Mouse (Mus musculus) lung, adult 18-20 months (tissue): ENCODE measurements around the gene Hsd17b2.
"Not testable (repeated sequence)": the region's sequence is repeated elsewhere in the genome, so short reads cannot be mapped to it uniquely, and the experiment has no call there.

Experiments
- DNase-seq, 2 experiments: peaks; one replicate each; pipeline ENCODE4 v3.0.0; 2022; ENCODE audit warnings: mixed read lengths in 2 of 2

Gene Hsd17b2

DNA sequence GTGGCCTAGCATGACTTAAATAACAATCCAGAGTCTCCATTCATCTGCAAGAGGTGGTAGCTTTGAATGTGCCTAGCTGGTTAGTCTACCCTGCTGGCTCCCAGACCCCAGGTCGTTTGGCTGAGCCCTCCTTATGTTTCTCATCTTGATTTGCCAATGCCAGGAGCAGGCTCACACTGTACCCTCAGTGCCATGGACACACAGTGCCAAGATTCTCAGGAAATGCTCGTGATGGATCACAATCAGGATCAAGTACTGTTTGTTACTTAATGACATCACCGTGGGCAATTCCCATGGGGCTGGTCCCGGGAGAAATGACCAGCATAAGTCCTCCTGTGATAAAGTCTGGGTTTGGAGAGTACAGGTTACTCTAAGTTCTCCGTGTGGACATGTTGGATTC, 14.2 kb downstream of the Hsd17b2 start:
- no peak for DNase-seq

DNA sequence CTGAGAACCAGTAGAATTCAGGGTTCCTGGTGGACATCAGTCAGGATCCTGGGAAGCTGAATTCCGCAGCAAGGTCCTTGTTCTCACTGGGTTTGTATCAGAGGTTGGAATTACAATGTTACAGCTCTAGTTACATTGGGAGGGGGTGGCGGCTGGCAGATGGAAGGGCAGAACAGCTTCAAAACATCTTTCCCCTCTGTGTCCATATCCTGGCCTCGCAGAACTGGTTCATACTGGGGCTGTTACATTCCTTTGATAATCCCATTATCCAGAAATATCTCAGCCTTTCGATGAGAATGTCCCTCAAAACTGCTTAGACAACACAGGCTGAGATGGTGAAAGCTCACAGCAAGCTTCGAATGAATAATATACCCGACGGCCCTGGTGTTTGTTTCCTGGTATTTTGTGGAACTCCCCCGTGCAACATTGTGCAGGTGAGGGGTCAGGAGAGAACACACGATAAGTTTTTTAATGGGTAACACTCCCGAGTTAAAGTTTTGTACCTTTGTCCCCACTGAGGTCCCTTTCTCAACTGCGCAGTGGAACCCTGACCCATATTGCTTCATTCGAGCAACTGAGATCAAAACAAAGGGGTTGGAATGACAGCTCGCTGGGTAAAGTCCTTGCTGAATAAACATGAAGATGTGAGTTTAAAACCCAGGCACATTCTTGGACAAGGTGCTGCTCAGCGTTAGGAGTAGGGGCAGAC, 16.6 kb downstream of the Hsd17b2 start:
- no peak for DNase-seq

DNA sequence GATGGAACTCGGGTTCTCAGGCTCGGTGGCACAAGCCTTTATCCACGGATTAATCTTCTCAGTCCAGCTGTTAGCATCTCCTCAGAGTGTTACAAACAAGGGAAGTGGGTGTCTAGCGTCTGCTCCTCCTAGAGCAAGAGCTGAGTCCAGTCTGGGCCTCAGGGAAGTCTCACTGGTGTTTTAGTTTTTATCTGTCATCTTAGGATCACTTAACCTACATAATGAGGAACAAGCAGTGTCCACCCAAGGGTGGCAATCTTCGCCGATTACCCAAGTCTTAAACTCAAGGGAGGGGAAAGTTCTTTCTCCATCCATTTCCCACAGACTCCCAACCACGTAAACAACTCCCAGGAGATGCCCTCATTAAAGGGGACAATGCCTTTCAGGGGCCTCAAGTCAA, 24.8 kb downstream of the Hsd17b2 start:
- no peak for DNase-seq

DNA sequence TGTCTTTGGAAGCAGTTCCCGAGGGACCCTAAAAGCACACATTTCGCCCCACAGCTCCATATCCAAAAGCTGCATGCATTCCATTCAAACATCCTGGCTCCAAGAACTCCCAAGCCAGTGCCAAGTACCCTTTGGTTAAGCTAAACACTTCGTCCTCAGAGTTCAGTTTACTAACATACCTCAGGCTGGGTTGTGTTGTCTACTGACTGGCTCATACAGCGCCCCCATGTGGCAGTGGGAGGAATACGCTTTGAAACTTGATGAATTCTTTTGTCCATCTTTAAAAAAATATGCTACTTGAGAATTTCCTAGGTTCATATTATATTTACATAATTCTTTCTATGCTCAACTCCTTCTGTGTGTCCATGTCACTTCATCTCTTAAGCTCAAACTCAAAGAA, 25.9 kb downstream of the Hsd17b2 start:
- no peak for DNase-seq

DNA sequence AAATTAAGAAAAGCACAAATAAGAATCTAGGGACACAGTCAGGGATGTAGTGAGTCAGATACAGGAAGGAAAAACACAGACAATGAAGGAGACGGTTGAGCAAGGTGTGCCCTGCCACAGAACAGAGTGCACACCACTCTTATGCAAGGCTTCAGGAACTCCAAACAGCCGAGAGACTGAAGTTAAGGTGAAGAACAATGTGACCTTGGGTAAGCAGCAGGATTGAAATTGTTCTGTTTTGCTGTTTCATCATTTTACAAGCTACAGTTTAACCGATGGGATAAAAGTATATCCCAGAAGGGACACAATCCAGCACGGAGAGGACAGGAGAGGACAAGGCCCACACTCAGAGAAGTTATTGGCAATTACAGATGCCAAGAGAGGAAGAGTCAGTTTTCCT, 26.5 kb downstream of the Hsd17b2 start:
- no peak for DNase-seq

DNA sequence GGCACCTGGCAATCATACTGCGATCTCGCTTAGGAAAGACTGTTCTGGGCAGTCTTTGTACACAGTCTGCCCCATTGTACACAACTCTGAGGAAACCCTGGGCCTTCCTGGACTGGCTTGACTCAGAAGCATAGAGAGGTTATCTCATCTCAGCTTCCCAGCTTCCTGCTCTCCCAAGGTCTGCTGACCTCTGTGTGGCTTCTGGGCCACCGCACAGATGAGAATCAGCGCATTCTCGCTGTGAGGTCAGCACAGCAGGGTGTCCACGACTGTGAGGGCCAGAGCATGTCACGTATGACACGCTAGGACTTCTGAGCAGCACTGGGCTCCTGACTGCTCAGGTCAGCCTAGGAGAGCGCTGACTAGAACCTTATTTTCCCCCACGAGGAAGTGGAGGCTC, 29.3 kb downstream of the Hsd17b2 start:
- DNase-seq = no peak

DNA sequence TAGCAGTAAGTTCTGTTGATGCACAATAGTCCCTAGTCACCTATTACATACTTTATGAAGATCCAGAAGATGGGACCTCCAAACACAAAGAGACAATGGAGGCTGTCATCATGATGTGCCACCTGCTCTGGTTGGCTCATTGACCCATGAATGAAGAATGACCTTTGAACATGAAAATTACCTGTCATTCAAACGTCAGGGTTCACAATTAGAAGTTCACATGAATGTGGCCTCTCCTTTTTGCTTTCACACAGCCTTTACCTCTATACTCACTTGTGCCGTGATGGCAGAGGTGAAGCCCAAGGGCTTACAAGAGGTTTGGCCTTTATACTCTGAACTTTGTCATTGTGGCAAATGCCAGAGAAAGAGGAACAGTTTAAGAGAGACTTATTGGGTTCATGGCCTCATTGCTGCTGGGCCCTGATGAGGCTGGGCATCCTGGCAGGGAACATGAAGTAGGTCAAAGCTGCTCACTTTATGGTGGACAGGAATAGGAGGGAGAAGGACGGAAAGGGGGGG, 35.0 kb downstream of the Hsd17b2 start:
- no peak for DNase-seq

DNA sequence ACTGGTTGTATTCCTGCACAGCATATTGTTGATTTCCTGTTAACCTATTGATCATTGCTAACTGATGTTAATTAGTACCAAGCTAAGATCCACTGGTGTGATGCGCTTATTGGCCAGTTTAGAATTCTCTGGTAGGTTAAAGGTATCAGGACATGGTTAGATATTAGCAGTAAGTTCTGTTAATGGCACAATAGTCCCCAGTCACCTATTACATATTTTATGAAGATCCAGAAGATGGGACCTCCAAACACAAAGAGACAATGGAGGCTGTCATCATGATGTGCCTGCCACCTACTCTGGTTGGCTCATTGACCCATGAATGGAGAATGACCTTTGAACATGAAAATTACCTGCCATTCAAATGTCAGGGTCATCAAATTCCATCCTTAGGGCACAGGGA, 36.5 kb downstream of the Hsd17b2 start:
- not testable (repeated sequence) for DNase-seq

DNA sequence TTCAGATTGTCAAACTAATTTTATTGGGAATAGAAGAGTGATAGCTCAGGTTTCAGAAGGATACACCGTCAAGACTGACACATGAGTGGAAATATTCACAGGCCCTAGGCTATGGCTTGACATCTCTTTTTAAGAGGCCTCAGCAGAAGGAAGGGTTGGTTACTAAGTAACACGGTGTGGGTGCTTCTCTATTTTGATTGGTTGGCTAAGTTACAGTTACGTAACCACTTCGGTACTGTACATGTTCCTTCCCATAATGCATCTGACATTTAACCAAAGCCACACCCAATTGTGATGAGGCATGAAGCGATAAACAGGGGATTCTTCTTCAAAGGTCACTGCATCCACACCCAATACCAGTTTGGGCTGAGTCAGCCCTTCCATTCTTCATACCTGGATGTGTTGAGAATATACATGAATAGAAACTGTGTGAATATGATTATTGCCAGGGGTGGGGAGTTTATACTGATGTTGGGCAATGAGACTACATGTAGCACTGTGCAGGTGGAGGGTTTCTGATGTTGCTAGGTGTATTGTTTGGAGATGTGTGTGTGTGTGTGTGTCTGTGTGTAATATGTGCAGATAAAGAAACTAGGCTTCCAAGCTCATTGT, 38.8 kb downstream of the Hsd17b2 start:
- DNase-seq = no peak

DNA sequence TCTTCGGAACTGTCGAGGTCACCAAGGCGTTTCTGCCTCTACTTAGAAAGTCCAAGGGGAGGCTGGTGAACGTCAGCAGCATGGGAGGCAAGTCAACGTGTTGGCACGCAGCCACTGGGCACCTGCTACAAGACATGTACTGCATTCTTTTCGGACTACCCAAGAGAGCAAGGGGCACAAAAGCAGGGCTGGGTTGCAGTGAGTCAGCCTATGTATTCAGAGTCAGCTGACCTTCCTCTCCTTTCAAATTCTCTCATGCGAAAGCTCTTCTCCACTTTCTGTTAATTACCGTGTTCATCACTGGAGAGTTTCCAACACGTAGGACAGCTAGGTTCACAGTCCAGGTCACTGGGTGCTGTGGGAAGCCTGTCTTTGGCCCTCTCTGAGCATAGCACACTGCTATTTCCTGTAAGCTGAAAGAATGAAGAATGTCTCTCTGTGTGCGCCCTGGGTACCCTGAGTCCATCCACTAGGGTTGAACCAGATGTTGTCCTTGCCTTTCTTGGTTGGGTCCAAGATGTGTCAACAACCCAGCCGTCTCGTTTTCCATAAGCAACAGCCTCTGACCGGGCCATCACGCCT, 40.8 kb downstream of the Hsd17b2 start:
- DNase-seq = no peak

DNA sequence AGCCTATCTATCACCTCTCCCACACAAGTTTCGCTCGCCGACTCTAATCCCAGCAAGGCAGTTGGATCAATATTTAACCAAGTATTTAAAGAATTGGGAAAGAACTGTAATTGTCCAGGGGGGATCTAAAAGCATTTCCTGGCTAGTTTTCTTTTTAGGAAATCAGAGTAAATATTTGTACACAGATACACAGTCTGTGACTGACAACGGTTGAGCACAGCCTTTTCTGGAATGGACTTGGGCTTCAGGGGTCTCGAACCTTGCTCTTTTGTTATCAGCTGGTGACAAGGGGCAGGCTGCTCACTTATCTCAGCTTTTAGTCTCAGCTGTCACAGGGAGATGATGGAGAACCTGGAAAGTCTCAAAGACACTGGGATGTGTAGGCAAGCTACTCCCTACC, 44.9 kb downstream of the Hsd17b2 start:
- DNase-seq = no peak

DNA sequence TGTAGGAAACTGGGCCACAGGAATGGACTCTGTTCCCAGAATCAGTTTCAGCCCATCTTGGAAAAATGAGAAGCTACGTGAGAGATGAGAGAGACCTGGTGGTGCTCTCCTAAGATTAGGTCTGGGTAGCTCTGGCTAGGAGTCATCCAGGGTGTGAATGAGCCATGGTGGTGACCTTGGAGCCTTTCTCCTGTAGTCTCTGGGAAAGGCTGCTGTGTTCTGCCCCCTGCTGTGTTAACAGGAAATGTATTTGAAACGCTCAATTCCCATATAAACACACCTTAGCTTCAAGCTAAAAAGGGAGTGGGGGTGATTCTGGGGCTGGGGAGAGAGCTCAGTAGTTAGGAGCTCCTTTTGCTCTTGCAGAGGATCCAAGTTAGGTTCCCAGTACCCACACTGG, 45.7 kb downstream of the Hsd17b2 start:
- no peak for DNase-seq

DNA sequence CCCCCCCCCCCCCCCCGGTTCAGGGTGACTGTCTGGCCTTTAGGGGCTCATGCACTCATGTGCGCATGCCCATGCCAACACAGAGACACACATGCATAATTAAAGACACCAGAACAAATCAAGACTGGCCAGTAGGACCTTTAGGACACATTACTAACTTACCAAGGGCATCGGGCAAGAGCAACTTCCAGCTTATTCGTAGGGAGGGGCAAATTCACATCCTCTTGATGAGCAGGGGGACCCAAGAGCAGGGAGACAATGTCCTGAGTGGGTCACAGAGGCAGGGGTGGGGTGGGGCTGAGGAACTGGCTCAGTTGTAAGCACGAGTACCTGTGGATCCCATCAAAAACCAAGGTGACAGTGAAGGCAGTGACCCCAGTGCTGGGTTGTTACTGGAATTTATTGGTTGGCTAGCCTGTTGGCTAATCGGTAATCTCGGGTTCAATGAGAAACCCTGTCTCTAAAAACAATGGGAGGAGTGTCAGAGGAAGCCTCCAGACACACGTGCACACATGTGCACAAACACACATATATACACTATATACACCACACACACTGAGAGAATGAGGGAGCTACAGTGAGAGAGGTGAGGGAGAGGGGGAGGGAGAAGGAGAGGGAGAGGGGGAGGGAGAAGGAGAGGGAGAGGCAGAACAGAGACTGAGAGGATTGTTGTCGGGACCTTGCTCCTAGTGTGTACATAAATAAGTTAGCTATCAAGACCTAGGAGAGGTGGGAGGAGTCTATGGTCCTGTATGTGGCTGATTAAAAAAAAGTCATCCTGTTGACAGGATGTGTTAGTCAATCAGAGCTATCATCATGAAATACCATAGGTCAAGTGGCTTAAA, 46.4 kb downstream of the Hsd17b2 start:
- DNase-seq = no peak

DNA sequence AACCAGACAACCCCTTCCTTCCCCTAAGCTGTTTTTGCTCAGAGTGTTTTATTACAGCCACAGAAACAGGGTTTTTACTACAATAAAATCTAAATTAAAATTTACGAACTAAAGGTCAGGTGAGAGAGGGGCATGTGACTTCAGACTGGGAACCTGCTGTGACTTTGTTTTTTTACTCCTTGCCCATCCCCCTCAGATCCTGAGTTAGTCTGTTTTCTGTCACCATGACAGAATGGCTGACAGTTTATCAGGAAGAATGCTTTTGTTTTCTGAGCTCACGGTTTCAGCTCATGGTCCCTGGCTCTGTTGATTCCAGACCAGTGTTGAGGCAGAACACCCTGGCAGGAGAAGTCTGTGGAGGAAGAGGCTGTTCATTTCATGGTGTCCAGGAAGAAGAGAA, 47.7 kb downstream of the Hsd17b2 start:
- no peak for DNase-seq

DNA sequence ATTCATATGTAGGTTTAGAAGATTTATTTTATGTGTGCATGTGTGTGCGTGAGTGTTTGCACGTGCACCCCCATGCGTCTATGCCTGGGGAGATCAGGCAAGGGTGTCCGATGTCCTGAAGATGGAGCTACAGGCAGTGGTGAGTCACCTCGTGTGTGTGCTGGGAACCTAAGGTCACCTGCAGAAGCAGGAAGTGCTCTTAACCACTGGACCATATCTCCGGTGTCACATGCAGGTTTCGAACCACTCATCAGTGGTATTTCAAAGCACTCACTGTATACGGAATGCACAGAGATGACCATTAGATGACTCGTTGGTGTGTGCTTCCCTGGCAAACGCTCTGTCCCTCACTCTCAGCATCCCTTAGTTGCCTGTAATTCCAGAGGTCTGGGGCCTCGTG, 56.2 kb downstream of the Hsd17b2 start:
- no peak for DNase-seq

DNA sequence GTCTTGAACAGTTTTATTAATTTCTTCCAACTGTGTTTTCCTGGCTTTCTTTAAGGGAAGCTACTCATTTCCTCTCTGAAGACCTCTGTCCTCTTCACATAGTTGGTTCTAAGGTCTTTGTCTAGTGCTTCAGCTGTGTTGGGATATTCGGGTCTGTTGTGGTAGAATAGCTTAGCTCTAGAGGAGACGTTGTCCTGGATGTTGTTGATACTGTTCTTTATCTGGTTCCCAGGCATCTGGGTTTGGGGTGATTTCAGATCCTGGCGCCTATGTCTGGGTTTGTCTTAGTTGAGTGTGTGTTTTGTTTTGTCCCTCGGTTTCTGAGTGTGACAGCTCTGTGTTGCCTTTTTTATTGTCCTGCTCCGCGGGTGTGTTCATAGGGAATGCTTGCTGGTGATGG, 61.1 kb downstream of the Hsd17b2 start:
- no peak for DNase-seq

DNA sequence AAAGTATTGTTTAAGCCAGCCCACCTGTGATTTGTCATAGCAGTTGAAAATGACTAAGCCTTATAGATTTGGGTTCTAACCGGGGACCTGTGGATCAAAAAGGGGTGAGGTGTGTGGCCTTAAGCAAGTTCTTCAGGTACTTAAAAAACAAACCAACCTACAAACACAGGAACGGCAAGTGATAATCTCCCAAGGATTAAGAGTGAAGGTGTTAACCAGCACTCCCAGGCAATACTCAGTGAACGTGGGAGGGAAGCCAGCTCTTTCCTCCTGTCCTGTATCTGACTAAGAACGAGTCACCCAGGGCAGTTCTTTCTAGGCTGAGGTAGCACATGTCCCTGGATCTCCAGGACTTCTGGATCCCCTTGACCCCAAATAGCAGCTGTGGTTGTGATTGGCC, 62.9 kb downstream of the Hsd17b2 start:
- no peak for DNase-seq

DNA sequence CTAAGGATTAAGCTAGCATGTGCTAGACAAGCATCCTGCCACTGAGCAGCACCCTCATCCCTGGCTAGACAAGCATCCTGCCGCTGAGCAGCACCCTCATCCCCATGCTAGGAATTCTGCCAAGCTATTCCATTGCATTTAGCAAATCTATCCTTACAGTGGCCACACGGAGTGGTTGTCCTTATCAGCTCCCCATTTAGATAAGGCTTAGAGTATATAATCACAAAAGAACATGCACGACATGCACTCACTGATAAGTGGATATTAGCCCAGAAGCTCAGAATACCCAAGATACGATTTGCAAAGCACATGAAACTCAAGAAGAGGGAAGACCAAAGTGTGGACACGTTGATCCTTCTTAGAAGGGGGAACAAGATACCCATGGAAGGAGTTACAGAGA, 64.2 kb downstream of the Hsd17b2 start:
- DNase-seq = no peak

DNA sequence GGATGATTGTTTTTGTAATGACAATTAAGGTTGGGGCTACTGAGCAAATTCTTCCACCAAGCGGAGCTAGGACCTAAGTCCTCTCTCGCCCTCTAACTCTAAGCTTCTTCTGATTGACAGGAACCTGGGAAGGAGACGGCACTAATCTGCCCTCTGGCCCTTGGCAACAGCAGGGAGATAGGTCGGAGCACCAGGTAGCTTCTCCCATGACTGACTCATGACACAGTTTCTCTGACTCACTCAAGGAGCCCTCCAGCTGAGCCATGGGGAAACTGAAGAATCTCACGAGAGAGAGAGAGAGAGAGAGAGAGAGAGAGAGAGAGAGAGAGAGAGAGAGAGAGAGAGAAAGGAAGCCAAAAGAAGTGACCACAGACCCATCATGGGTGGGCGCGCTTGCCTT, 67.3 kb downstream of the Hsd17b2 start:
- DNase-seq = no peak

DNA sequence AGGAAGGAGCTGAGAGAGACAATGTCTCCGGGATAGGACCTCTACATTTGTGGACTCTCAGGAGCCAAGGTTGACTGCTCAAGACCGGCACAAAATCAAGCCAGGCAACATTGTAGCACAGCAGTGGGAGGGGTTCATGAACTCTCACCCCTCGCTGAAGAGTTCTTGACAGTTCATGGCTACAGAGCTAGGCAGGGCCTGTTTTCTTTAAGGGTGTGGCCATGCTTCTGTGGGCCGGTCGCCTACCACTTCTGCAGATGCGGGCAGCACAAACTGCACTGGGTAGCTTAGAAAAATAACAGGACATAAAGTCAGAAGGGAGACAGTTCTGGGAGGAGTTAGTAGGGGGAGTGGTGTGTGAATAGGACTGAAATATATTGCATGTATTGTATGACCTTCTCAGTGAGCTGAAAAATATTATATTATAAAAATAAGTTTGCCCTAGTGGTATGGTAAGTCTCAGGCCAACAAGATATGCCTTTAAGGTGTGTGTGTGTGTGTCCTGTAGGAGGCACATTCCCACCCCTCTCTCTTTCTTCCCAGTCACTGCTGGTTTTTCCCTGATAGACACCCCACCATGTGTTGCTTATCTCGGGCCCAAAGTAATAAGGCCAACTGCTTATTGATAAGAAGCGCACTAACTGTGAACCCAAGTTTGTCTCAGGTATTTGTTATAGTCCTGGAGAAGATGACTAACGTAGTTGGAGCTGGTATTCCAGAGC, 69.6 kb downstream of the Hsd17b2 start:
- DNase-seq = no peak

DNA sequence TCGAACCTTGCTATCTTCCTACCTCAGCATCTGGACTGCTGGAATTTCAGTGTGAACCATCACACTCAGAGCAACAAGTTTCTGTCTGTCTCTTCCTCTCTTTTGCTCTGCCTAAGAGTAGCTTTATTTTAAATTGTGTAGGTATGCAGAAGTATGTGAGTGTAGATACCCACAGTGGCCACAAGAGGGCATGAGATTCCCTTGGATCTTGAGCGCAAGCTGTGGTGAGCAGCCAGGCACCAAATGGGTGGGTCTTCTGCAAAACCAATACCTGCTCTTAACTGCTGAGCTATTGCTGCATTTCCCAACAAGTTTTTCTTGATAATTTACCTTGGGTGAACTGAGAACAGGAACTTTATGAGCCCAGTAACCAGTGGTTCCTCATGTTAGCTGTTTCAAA, 70.4 kb downstream of the Hsd17b2 start:
- peak in 1 of 2 experiments; percentile 21 for DNase-seq

DNA sequence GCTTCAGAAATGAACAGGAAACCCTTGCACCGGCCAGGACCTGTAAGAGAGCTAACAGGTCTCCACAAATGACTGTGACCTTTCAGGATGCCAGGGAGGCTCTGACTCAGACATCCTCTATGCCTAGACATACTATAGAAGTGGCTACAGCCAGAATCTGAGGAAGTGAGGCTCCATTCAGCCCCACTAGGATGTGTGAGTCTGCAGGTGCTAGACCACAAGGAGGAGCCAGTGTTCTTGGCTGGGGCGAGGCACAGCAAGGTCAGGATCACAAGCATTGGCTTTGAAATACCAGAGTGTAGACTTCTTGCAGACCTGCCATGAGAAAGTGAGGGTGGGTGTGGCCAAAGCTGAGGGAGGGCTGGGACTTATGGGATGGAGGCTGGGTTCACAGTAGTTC, 70.9 kb downstream of the Hsd17b2 start:
- no peak for DNase-seq

DNA sequence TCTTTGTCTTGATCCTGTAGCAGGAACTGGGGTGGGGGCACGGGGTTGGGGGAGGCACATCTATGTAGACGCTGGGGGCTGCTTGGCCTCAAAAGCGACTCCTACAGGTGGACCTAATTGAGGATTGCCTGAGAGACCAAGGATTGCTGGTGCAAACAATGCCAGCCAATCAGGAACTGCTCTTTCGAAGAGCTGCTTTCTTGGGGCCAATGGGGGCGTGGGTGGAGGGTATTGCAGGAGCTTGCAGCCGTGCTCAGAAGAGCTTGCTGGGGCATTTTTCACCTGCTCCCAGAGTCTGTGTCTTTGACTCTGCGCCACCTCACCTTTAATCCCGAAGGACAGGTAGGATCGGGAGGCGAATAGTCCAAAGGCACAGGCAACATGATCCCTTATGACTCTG, 73.9 kb downstream of the Hsd17b2 start:
- no peak for DNase-seq
